Mouse (Mus musculus) central nervous system, embryonic 18 days (tissue): ENCODE results near the gene Scarf2. TPM values are rescaled to one million over a fixed set of nuclear protein-coding genes. Genes with fewer than 3 reads are reported as not detected.

Source experiments
- polyA plus RNA-seq: library from polyadenylated mRNA; depleted of rRNA; stranded (reverse); fragments of >200 nt; gene quantifications from 2 replicates; pipeline ENCODE4 v1.2.3, GENCODE M21; 2012; rRNA removed

Scarf2 gene
- polyA plus RNA-seq = 6.4 and 9.0 TPM in 2 replicates

DNA sequence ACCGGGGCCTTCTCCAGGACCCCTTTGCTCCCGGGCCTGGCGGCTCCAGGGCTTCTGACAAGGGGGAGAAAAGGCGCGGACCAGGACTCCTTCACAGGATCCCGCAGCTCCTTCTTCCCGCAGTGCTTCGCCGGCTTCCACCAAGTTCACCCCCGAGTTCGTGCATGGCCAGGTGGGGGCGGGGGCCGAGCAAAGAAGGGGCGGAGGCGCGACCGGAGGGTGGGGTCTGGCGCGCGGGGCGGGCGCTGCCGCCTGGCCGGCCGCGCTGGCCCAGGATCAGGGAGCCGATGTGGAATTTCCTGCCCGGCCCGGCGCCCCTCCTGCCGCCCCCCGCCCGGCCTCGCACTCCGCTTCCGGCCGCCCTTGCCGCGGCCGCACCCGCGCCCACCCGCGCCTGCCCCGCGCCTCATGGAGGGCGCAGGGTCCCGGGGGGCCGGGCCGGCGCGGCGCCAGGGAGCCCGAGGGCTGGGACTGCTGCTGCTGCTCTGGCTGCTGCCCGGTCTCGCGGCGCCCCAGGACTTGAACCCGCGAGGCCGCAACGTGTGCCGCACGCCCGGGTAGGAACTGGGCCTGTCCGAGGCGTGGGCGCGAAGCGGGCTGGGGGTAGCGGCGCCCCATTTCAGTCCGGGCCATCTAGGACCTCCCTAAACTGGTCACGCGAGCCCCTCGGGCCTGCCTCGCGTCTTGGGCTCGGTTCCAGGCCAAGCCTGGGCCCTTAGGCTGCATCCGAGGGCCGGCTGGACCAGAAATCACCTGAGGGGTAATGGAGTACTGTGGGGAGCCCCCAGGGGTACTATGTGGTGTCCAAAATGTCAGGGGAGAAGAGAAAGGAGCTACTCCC is at the start of gene Scarf2:
Gene Scarf2 (plus strand): TSS at position 312 of the 841 bp plus-strand sequence.

DNA sequence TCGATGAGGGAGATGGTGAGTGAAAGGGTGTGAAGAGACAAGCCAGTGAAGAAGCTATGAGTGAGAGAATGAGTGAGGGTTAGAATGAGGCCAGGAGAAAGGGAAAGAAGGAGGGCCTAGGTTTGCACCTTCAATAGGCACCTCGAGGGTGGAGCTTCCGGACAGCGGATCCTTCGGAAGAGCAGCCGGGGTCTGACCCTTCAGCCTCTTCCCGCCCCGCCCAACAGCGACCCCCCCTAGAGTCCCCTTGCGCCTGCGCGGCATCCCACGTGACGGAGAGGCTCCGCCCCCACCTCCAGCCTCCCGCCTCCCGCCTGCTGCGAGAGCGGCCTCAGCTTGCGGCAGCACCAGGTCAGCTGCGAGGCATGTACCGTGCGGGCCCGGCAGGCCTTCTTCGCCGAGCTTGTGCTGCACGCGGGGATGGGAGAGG is 37.7 kb upstream of the Scarf2 start, which contains the start of gene Klhl22:
Gene Klhl22 (plus strand): TSS at position 275 of the 430 bp plus-strand sequence.

DNA sequence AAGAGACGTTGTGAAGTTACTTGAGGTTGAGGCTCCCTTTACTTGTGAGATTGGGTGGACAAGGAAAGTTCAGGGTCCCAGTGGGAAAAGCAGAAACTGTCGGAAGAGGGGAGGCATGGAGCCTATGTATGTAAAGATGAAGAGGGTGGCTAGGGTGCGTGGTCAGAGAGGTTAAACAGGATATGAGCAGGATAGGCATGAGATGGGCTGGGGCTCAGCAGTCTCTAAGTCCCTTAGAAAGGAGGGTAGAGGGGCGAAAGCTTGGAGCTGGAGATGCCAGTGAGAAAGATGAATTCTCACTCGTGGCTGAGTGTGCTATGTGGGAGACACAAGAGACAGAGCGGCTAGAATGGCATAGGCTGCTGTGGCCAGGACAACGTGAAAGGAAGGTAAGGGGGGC is 35.7 kb downstream of the Scarf2 start, which contains the start of gene B830017H08Rik:
Gene B830017H08Rik (plus strand): TSS at position 301 of the 400 bp plus-strand sequence.

DNA sequence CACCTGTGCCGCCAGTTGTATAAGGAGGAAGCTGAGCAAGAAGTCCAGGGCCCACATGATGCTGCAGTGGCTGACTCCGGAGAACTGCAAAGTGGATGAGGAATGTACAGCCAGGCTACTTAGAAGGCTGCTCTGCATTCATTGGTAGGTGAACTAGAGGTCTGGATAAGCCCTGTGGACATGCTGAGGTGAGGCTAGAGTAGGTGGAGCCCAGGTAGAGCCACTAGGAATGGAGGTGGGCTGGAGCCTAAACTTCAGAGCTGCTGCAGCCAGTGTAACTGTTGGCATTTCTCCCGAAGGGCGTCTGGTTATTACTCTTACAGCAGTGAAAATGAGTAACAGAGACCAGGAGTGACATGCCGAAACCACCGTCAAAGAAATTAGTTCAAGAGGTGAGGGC is 41.0 kb downstream of the Scarf2 start, which contains the start of gene Car15:
Gene Car15 (minus strand): TSS at position 314 of the 400 bp plus-strand sequence.

Other genes with a start within 250 kb of the Scarf2 start
- gene Lrrc74b, start 236.0 kb upstream of the Scarf2 start, polyA plus RNA-seq = 0.82 and 1.6 TPM in 2 replicates
- gene P2rx6, start 235.4 kb upstream of the Scarf2 start, polyA plus RNA-seq = 1.5 and 2.2 TPM in 2 replicates
- 51.3 and 52.5 TPM in 2 replicates for gene Slc7a4, start 214.1 kb upstream of the Scarf2 start, polyA plus RNA-seq
- 86.7 TPM in 2 replicates for gene Smpd4, start 177.9 kb upstream of the Scarf2 start, polyA plus RNA-seq
- gene Ccdc74a, start 150.8 kb upstream of the Scarf2 start, polyA plus RNA-seq = 14.4 and 16.5 TPM in 2 replicates
- gene Med15, start 64.4 kb upstream of the Scarf2 start, polyA plus RNA-seq = 47.0 and 59.7 TPM in 2 replicates
- 114 and 117 TPM in 2 replicates for gene Klhl22, start 37.7 kb upstream of the Scarf2 start, polyA plus RNA-seq
- 6.2 and 6.7 TPM in 2 replicates for gene B830017H08Rik, start 35.8 kb downstream of the Scarf2 start, polyA plus RNA-seq
- 12.7 TPM in 2 replicates for gene Car15, start 41.1 kb downstream of the Scarf2 start, polyA plus RNA-seq
- 2.6 and 2.9 TPM in 2 replicates for gene Gm20518, start 94.4 kb downstream of the Scarf2 start, polyA plus RNA-seq
- gene Tssk1, start 96.9 kb downstream of the Scarf2 start, polyA plus RNA-seq = 0.03 TPM in 2 replicates
- gene Dgcr2, start 101.3 kb downstream of the Scarf2 start, polyA plus RNA-seq = 101 and 111 TPM in 2 replicates
- gene Tssk2, start 101.4 kb downstream of the Scarf2 start, polyA plus RNA-seq = not detected in 2 replicates
- 46.0 and 47.1 TPM in 2 replicates for gene Ess2, start 114.1 kb downstream of the Scarf2 start, polyA plus RNA-seq
- 0.17 and 0.47 TPM in 2 replicates for gene Gsc2, start 117.8 kb downstream of the Scarf2 start, polyA plus RNA-seq
- gene Slc25a1, start 130.9 kb downstream of the Scarf2 start, polyA plus RNA-seq = 99.6 and 111 TPM in 2 replicates
- gene Vpreb2, start 183.1 kb downstream of the Scarf2 start, polyA plus RNA-seq = not detected in 2 replicates